Mouse (Mus musculus): ENCODE measurements at regions not wholly inside any gene's neighbourhood (a gene's known extent, or its start where the extent isn't known, plus 50 kb on each side); places are given as distances from the start of the nearest gene placed in this dataset.

DNA sequence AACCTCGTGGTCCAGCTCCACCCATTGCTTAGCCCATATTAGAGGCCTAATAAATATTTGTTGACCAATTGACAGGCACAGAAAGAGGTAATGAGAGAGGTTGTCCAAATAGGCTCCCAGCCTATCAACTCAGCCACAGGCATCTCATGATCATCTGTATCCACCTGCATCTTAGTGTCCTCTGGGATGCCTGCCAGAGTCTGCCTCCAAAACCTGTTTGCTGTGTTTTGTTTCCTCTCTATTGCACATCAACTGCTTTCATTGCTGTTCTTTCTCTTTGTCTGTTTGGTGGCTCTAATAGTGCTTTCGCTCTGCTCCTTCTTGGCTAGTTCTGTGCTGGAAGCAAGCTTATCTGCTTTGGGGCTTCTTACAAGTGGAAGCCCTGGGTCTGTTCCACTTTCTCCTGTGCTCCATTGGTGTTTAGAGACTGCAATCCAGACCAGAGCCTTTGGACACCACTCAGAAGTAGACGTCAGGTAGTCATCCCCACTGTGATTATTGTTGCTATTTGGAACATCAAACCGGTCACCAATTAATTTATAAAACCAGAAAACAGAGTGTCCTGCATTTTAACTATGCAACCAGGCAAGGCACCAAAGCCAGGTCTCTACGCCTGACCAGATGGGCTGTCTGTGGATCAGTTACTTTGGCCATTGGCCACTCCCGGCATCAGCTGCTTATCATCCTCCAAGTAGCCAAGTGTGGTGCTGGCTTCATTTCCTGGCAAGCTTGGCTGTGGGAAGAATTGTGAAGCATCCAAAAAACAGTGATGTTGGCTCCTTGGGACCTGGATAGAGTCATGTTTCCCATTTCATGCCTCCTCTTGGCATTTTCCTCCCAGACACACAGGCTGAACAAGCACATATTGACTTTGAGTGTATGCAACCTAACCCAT lies 74.5 kb upstream of the Hs3st4 start:
- no peak for DNase-seq (ENCODE audit: low spot score in 2 of 2)

DNA sequence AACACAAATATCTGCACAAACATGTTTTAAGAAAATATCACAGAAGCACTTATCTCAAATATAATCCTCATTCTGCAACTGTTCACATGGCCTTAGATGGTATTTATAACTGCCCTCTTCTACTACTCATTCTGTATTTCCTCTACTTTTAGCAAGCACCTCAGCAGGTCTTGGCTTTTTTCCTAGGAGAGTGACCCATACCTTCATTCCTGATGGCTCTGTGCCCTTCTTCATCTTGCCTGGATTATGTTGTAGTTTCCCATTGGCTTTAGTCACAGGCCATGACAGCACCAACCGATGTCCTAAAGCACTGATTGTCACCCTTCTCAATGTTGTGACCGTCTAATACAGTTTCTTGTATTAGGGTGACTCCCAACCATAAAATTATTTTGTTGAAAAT lies 61.2 kb upstream of the Hs3st4 start:
- DNase-seq (ENCODE audit: low spot score in 2 of 2) = no peak

DNA sequence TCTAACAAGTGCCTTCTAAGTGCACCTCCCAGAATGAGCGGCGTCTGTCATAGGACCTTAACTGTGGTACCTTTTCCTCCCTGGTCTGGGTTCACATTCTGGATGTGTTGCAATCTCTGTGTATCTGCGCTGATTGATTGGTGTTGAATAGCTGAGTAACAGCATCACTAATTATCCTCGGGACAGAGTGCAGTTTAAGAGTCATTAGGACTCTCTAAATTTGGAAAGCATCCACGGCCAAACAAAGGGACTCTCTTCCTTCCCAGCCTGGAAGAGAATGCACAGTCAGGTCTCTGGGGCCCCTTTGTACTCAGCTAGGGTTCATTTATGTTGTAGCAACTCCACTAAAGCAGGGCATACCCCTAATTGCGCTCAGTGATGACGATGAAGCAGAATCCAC lies 50.2 kb upstream of the Hs3st4 start:
- DNase-seq (ENCODE audit: low spot score in 2 of 2) = no peak

Data from frontal cortex, postnatal 25 days (tissue).